Mouse (Mus musculus) stomach, embryonic 16.5 days (tissue): Measurements from ENCODE around the gene Crcp. TPM values are rescaled to one million over a fixed set of nuclear protein-coding genes. Genes with fewer than 3 reads are reported as not detected.
A peak's percentile ranks its signal among the peaks of the same experiment; 100 is the strongest.

Experiments
- ATAC-seq: fragments of 200-750 bp; cut with Nextera tagmentation; 2 replicates; pipeline ENCODE4 v1.8.0; 2017; ENCODE audit warnings: moderate number of reproducible peaks, moderate TSS enrichment; ENCODE audit not compliant: insufficient read depth, low FRiP score
- H3K27ac ChIP-seq: fragments of 300-500 bp; sonication (generic); 2 replicates; pipeline ENCODE4 v1.5.1; 2014; ENCODE audit warnings: low read length
- H3K27me3 ChIP-seq: fragments of 300-500 bp; sonication (generic); 2 replicates; pipeline ENCODE4 v1.6.1; 2014; ENCODE audit warnings: low read length, control low read depth, mixed read lengths; ENCODE audit not compliant: control insufficient read depth, insufficient read depth
- H3K36me3 ChIP-seq: fragments of 300-500 bp; sonication (generic); 2 replicates; pipeline ENCODE4 v1.6.1; 2014; ENCODE audit warnings: low read length; ENCODE audit not compliant: control insufficient read depth, insufficient read depth
- H3K4me1 ChIP-seq: fragments of 300-500 bp; sonication (generic); 2 replicates; pipeline ENCODE4 v1.6.1; 2014; ENCODE audit warnings: low read length, control low read depth, mixed read lengths; ENCODE audit not compliant: control insufficient read depth, insufficient read depth
- H3K4me2 ChIP-seq: fragments of 300-500 bp; sonication (generic); 2 replicates; pipeline ENCODE4 v1.6.1; 2014; ENCODE audit warnings: low read depth, low read length, mixed read lengths
- H3K4me3 ChIP-seq: fragments of 300-500 bp; sonication (generic); replicated peaks from 2 replicates; pipeline ENCODE4 v1.5.1; 2014; ENCODE audit warnings: mild to moderate bottlenecking, low read length
- H3K9ac ChIP-seq: fragments of 300-500 bp; sonication (generic); 2 replicates; pipeline ENCODE4 v1.6.1; 2014; ENCODE audit warnings: low read length
- H3K9me3 ChIP-seq: fragments of 300-500 bp; sonication (generic); replicated peaks from 2 replicates; pipeline ENCODE4 v1.6.1; 2016; ENCODE audit warnings: low read length, control low read depth; ENCODE audit not compliant: control insufficient read depth
- WGBS: fragments of 180-500 bp; shearing (Covaris S2); extraction: QIAGEN DNeasy Blood & Tissue Kit; methylation state at CpG from one replicate; pipeline ENCODE4 v1.1.7; 2014; 5-methylcytosine and 5-hydroxymethylcytosine counted together
- polyA plus RNA-seq: library from polyadenylated mRNA; unstranded; fragments of >200 nt; fragmentation: Nextera tagmentation; extraction: Ambion mirVana; gene quantifications from 2 replicates; pipeline ENCODE4 v1.2.1, GENCODE M21; 2015

The Crcp gene
- polyA plus RNA-seq, 1 experiment from 2014 or later, result 32.1 TPM

DNA sequence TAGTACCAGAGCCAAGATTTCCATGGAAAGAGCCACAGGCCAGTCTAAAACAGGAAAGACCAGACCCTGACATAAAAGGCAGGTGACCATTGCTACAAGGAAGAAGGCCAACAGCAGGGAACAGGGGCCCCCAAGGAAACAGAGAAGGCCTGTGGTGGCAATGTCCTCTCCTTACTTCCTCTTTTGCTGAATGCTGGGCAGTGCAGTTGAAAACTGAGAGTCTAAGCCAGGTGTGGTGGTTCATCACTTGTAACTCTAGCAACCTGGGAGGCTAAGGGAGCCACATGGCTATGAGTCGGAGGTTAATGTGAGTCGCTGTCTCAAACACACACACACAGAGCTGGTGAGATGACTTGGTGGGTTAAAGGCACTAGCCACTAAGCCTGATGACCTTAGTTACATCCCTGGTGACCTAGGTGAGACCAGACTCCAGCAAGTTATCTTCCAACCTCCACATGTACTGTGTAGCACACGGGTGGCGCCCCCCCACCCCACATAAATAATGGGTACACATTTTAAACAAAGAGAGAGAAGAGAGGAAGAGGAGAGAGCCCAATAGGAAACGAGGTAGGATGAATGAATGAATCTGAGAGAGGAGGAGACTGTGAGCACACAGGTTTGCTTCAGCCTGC lies 27.6 kb upstream of the Crcp start:
- Histone ChIP-seq H3K9me3 (0 out of 2 replicates have a peak, but pooled peaks cover 12% of the 10 kb centered on the region), H3K4me1 (peaks cover 15% of the 10 kb centered on the region), H3K4me2 (peak overlapping the region; percentile 56), H3K4me3 (peak overlapping the region; percentile 63), H3K9ac (peak overlapping the region; percentile 75), H3K36me3 (no peaks in the 10 kb centered on the region), H3K27me3 (no peaks in the 10 kb centered on the region), H3K27ac (peak overlapping the region; percentile 23)
- WGBS, result 50% methylated on average over 5 of the region's 5 CpGs
- no peak for ATAC-seq

DNA sequence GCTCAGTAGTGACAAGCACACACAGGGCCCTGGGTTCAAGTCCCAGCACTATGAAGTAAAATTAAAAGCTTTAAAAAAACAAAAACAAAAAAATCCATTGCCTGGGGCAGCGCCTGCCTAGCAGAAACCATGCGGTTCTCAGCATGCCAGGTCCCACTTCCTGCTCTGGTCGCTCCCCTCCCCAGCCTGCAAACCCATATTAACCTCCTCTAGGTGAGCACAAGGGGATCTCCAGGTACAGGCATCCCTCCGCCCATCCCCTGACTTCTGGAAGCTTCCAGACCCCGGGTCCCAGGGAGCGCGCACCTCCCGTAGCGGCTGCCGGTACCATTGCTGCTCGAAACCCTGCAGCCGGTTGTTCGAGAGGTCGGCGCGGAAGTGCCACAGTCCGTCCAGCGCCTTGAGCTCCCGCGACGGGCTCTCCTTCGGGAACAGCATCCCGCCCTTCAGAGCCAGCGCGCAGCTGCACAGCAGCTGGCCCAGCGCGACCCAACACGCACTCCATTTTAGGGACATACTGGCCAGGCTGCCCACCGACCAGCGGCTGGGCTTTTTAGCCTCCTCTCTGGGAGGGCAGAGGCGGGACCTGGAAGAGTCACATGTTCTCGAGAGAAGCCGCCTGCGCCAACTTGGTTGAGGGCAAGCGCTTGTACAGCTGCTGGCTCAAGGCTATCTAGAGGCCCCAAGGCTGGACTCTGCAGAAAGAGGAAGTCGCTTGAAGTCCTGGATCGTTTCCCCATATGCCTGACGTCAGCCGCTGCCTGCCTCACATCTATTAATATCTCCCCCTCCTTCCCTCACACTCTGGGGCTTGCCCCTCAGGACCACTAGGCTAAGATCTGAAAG lies 26.6 kb upstream of the Crcp start, which contains the start of gene Gusb:
TSS of gene Gusb (minus strand) at position 749 of the 846 bp plus-strand sequence.
- H3K4me3 ChIP-seq, result peak within 1 kb of the TSS; percentile 63
- peak; percentile 92 for ATAC-seq
- peak within 1 kb of the TSS; percentile 56 for H3K4me2 ChIP-seq
- H3K27me3 ChIP-seq, result no peaks in the 10 kb centered on the region
- peak within 1 kb of the TSS; percentile 85 for H3K27ac ChIP-seq
- H3K36me3 ChIP-seq, result no peaks in the 10 kb centered on the region
- 0% methylated on average over 39 of the region's 39 CpGs for WGBS
- H3K9me3 ChIP-seq, result 0 out of 2 replicates have a peak, but pooled peaks cover 12% of the 10 kb centered on the region
- peaks cover 15% of the 10 kb centered on the region for H3K4me1 ChIP-seq
- H3K9ac ChIP-seq, result peak within 1 kb of the TSS; percentile 75

DNA sequence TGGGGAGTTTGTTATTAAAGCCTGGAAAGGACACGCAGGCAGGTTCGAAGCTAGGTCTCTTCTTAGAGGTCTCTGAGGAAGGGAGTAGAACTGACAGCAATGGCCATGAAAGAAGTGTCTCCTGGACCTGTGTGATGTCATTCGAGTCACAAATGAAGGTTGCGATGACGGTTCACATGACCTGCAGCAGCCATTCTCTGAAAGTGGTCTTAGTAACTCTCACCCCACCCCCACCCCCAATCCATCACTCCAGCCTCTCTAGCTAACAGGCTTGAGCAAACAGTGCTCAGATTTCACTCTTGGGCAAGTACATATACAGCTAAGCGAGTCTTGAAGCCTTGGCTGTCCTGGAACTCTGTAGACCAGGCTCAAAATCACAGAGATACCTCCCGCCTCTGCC lies 25.9 kb upstream of the Crcp start:
- Histone ChIP-seq H3K9me3 (0 out of 2 replicates have a peak, but pooled peaks cover 12% of the 10 kb centered on the region), H3K27me3 (no peaks in the 10 kb centered on the region), H3K4me3 (peak overlapping the region; percentile 63), H3K4me1 (peaks cover 15% of the 10 kb centered on the region), H3K9ac (peak overlapping the region; percentile 75), H3K4me2 (peak overlapping the region; percentile 56), H3K36me3 (no peaks in the 10 kb centered on the region), H3K27ac (peak overlapping the region; percentile 85)
- ATAC-seq, result no peak
- WGBS, result 26% methylated on average over 7 of the region's 7 CpGs

DNA sequence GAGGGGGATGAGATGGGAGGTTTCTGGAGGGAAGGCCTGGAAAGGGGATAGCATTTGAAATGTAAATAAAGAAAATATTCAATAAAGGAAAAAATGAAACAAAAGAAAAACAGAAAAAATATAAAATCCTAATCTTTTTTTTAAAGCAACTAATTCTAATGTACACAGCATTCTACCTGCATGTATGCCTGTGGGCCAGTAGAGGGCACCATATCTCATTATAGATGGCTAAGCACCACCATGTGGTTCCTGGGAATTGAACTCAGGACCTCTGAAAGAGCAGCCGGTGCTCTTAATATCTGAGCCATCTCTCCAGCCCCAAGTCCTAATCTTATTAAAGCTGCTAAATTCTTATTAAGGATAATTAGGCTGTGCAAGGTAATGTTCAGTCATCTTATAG lies 21.7 kb upstream of the Crcp start:
- ATAC-seq, result no peak
- Histone ChIP-seq H3K27ac (no peak overlapping the region), H3K9ac (no peak overlapping the region), H3K4me3 (no peak overlapping the region), H3K27me3 (no peaks in the 10 kb centered on the region), H3K4me2 (no peak overlapping the region), H3K9me3 (peaks cover 17% of the 10 kb centered on the region), H3K4me1 (peaks cover 6% of the 10 kb centered on the region), H3K36me3 (0 out of 2 replicates have a peak, but pooled peaks cover 9% of the 10 kb centered on the region)
- 83% methylated on average over 1 of the region's 1 CpGs for WGBS

DNA sequence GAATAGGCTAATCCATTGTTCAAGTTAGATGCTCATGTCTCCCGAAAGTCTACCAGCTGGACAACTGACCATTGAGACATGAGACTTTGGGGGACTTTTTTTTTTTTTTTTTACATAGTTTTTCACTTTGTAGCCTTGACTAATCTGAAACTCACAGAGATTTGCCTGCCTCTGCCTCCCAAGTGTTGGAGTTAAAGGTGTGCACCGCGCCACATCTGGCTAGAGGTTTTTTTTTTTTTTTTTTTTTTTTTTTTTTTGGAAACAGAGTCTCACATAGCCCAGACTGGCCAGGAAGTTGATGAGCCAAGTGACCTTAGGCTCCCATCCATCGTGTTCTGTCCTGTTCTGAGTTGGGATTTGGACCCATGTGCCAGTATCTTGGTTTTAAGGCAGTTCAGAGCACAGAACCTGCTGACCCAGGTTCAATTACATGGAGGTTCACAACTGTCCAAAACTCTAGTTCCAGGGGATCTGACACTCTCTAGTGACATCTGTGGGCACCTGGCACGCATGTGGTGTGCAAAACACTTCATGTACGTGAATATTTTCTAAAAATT lies 21.0 kb upstream of the Crcp start:
- ATAC-seq, result no peak
- H3K27me3 ChIP-seq, result no peaks in the 10 kb centered on the region
- no peak overlapping the region for H3K27ac ChIP-seq
- H3K4me1 ChIP-seq, result peaks cover 3% of the 10 kb centered on the region
- no peak overlapping the region for H3K4me2 ChIP-seq
- H3K4me3 ChIP-seq, result no peak overlapping the region
- peaks cover 17% of the 10 kb centered on the region for H3K9me3 ChIP-seq
- 0 out of 2 replicates have a peak, but pooled peaks cover 12% of the 10 kb centered on the region for H3K36me3 ChIP-seq
- WGBS, result 79% methylated on average over 6 of the region's 6 CpGs
- no peak overlapping the region for H3K9ac ChIP-seq

DNA sequence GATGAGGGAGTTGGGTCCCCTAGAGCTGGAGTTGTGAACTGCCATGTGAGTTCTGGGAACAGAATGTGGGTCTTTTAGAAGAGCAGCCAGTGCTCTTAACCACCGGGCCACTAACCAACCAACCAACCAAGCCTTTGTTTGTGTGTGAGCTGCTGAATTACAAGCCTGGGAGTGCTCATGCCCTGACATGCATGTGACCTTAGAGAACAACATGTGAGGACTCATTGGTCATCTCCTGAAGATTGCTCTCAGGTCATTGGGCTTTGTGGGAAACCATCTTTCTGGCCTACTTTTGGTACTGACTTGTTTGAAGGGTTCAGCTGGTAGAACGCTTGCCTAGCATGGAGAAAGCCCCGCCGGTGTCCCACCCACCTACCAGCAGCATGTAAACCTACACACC lies 19.3 kb upstream of the Crcp start:
- no peak overlapping the region for H3K9ac ChIP-seq
- no peak for ATAC-seq
- no peak overlapping the region for H3K27ac ChIP-seq
- no peak overlapping the region for H3K4me3 ChIP-seq
- peaks cover 10% of the 10 kb centered on the region for H3K9me3 ChIP-seq
- WGBS, result 91% methylated on average over 4 of the region's 4 CpGs
- no peak overlapping the region for H3K4me2 ChIP-seq
- H3K4me1 ChIP-seq, result no peaks in the 10 kb centered on the region
- H3K36me3 ChIP-seq, result 0 out of 2 replicates have a peak, but pooled peaks cover 12% of the 10 kb centered on the region
- no peaks in the 10 kb centered on the region for H3K27me3 ChIP-seq

DNA sequence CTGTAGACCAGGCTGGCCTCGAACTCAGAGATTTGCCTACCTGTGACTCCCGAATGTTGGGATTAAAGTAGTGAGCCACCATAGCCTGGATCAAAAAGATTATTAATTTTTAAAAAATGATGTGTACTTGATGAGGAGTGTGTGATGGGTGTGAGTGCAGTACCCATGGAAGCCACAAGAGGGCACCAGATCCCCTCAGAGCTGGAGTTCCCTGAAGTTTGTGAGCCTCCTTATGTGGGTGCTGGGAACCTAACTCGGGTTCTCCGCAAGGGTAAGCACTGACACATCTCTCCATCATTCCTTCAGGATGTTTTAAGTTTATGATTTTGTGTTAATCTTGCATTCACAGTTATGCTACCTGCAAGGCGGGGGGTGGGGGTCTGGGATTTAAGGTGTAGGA lies 18.1 kb upstream of the Crcp start:
- no peak overlapping the region for H3K27ac ChIP-seq
- no peaks in the 10 kb centered on the region for H3K27me3 ChIP-seq
- 0 out of 2 replicates have a peak, but pooled peaks cover 12% of the 10 kb centered on the region for H3K36me3 ChIP-seq
- ATAC-seq, result no peak
- 95% methylated on average over 5 of the region's 5 CpGs for WGBS
- peaks cover 9% of the 10 kb centered on the region for H3K9me3 ChIP-seq
- no peak overlapping the region for H3K4me2 ChIP-seq
- no peaks in the 10 kb centered on the region for H3K4me1 ChIP-seq
- H3K4me3 ChIP-seq, result no peak overlapping the region
- no peak overlapping the region for H3K9ac ChIP-seq

DNA sequence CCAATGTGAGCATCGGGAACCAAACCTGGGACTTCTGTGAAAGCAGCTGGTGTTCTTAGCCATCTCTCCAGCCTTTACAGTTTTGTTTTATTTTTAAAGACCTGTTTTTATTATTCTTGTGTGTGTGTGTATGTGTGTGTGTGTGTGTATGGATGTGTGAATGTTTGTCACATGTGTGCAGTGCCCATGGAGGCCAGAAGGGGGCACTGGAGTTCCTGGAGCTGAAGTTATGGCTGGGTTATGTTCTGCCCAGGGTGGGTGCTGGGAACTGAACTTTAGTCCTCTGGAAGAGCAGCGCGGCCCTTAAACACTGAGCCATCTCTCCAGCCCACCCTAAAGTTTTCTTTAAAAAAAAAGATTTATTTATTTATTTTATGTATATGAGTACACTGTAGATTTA lies 14.0 kb upstream of the Crcp start:
- Histone ChIP-seq H3K9me3 (peaks cover 9% of the 10 kb centered on the region), H3K27ac (no peak overlapping the region), H3K36me3 (0 out of 2 replicates have a peak, but pooled peaks cover 12% of the 10 kb centered on the region), H3K4me1 (no peaks in the 10 kb centered on the region), H3K27me3 (no peaks in the 10 kb centered on the region), H3K4me2 (no peak overlapping the region), H3K9ac (no peak overlapping the region), H3K4me3 (no peak overlapping the region)
- no peak for ATAC-seq
- WGBS, result 98% methylated on average over 3 of the region's 3 CpGs

DNA sequence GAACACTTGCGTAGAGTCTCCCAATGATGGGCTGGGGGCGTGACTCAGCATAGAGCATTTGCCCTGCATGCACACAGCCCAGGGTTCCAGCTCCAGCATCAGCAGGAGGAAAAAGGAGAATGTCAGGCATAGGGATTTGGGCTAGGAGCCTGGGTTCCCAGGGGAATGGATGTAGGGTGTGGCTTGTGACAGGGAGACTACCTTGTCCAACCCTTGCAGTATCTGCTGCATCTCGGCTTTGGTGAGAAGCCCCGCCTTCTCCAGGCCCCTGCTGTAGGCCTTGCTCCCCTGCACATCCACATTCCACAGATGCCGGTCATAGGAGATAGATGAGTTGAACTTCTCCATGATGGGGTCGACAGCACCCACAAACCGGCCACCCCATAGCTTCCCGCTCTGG lies 9.6 kb upstream of the Crcp start:
- Histone ChIP-seq H3K4me2 (no peak overlapping the region), H3K4me1 (peaks cover 3% of the 10 kb centered on the region; the same call in 1 of the 2 replicates), H3K9me3 (0 out of 2 replicates have a peak, but pooled peaks cover 4% of the 10 kb centered on the region), H3K36me3 (no peaks in the 10 kb centered on the region), H3K9ac (no peak overlapping the region), H3K27ac (no peak overlapping the region), H3K27me3 (no peaks in the 10 kb centered on the region), H3K4me3 (no peak overlapping the region)
- WGBS, result 54% methylated on average over 8 of the region's 8 CpGs
- no peak for ATAC-seq
